Mouse (Mus musculus) layer of hippocampus, postnatal 14 days (tissue): ENCODE data around the gene Rhobtb1. TPM values are rescaled to one million over a fixed set of nuclear protein-coding genes. Genes with fewer than 3 reads are reported as not detected.

Experiments used
- DNase-seq, 2 experiments: peaks; one replicate each; pipeline ENCODE4 v3.0.0; 2021 to 2022; ENCODE audit warnings: low spot score in 2 of 2, mixed read lengths in 1 of 2
- long read RNA-seq, 2 experiments: library from polyadenylated mRNA; stranded (forward); transcript quantifications; one replicate each; pipeline ENCODE4 v2.0.0; 2021
- total RNA-seq, 2 experiments: library from RNA; stranded (reverse); gene quantifications; 2 replicates each; pipeline ENCODE4 v1.2.3; 2021

The Rhobtb1 gene
- total RNA-seq: 1 to 10 TPM; 7.3 to 8.5 TPM
- long read RNA-seq, experiment 1, partial matches to known transcripts: 0 of 2 reads
- long read RNA-seq, experiment 1, other reads (novel, unspliced or antisense): 2 of 2 reads
- long read RNA-seq, experiment 2, full-length matches to known transcripts: 3 of 5 reads
- long read RNA-seq, experiment 2, partial matches to known transcripts: 0 of 5 reads
- long read RNA-seq, experiment 2, other reads (novel, unspliced or antisense): 2 of 5 reads

DNA sequence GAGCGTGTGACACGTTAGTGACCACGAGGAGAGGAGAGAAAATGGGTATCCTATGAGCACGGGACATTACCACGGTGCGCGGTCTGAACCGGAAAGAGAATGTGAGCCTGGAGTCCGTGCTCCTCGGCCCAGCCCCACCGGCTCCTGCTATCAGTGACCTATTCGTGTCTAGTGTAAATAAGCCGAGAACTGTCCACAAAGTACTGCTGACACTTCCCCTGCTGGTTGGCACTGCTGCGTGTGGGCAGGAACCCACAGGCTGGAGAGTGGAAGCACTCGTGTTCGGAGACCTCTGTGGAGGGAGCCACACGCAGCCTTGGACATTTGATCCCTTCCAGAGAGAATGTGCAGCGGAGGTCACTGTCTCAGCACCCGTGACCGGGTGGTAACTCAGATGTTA is at the start of gene Rhobtb1:
TSS of gene Rhobtb1 (plus strand) at position 390 of the 400 bp plus-strand sequence.
- DNase-seq: no peak

DNA sequence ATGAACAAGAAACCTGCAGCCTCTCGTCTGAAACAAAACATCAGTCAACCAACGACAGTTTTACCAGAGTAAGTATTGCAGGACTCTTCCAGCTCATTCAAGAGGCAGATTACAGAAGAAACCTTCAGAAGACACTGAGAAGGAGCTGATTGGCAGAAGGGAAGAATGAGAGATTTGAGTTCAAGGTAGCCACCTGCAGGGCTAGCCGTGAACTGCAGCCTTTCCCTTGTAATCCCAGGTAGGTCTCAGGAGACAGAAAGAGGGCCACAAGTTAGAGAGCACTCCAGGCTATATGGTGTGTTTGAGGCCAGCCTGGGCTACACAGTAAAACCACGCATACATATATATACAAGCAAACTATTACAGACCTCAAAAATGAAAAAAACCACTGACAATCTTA is 49.2 kb upstream of the Rhobtb1 start:
- peak; percentile 17 to 35 for DNase-seq

DNA sequence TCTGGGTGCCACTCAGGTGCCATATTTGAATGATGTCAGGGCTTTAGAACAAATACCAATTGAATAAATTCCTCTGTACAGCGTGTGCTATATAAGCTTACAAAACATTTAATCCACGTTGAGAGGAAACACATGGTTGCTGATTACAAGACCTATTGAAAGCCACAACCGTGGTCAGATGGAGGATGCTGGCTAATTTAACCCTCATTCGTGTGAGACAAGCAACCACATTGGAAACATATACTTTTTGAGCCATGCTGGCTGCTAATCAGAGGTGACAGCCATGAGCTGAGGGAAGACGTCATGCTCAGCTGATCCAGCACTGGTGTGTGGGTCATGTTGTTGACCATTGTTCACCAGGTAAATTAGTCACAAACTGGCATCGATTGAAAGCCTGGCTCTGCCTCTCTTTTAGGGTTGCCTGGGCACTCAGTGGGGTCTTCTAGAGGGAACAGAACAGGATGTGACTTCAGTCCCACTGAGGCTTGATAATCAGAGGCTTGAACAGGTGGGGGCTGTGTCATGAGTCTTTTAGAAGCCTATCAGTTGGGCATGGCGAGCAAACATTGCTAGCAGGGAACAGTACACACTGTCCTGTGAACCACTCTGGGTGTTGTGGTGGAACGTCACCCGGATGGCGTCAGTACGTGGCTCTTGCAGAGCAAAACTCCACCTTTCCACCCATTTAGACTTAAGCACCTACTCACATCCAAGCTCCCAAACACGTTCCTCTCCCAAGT is 46.9 kb upstream of the Rhobtb1 start:
- DNase-seq: no peak

DNA sequence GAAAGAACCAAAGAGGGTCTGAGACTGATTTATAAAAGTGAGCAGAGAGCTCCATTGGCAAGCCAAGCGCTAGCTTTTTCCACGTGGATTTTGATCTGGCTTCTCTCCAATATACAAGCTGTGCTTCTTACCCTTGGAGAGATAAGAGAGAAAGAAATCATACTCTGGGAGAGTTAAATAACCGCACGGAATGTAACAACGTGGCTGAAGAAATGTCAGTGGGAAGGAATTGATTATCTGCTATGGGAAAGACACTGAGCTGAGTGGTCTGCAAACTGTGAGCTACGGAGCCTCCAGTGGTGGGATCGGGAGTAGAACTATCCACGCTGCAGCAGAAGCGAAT is 46.4 kb upstream of the Rhobtb1 start:
- no peak for DNase-seq

DNA sequence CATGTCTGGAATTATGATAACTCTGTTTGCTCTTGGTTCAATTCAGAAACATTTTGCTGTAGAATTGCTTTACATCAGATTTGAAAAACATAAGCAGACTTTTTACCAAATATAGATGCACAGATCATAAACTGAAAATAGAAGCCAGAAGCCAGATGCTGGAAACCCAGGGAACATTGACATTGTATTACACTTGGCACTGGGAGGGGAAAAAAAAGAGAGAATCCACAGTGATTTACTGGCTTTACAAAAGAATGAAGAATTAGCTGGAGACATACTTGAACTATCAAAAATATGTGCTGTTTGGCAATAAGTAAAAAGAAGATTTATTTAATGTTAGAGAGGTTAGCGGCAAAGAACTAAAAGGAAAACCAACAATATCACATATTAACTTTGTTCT is 44.4 kb upstream of the Rhobtb1 start:
- no peak for DNase-seq

DNA sequence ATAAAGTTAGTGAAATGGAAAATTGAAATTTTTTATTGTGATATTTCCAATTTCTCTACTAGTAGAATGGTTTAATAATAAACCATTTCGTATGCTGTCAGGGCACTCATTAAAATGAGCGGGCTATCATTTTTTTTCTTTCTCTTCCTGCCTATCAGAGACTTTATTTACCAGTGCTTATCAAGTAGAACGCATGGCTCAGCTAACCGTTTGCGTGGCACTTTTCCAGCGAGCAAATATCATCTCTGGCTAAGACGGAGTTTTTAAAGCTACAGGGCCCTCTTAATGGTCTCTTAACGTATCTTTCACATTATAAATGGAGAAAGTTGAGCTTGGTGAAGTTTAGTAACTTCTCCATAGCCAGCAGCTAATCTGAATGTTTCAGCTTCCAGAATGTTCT is 44.0 kb upstream of the Rhobtb1 start:
- DNase-seq: no peak

DNA sequence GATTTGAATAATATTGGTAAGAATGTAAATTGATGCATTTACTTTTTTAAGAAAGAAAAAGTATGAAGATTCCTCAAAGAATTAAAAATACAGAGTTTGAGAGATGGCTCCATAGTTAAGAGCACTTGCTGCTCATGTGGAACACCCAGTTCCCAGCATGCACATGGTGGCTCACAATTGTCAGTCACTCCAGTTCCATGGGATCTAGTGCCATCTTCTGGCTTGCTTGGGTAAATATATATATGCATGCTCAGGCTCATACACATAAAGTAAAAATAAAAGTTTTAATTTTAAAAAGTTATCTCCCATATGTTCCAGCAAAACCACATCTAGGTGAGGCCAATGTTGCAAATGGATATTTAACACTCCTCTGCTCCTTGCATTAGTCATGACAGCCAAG is 36.9 kb upstream of the Rhobtb1 start:
- no peak for DNase-seq

DNA sequence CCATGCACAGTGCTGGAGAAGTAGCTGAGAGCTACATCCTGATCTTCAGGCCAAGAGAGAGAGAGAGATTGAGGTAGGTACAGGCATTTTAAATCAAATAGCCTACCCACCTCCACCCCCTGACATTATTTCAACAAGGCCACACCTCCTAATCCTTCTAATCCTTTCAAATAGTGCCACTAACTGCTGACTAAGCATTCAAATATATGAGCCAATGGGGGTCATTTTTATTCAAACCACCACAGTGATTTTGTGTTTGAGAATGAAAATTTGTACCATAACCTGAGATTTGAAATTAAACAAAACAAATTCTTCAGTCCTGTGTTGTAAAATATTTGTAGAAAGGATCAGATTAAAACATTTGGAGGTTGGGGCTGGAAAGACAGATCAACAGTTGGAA is 33.2 kb upstream of the Rhobtb1 start:
- no peak for DNase-seq

DNA sequence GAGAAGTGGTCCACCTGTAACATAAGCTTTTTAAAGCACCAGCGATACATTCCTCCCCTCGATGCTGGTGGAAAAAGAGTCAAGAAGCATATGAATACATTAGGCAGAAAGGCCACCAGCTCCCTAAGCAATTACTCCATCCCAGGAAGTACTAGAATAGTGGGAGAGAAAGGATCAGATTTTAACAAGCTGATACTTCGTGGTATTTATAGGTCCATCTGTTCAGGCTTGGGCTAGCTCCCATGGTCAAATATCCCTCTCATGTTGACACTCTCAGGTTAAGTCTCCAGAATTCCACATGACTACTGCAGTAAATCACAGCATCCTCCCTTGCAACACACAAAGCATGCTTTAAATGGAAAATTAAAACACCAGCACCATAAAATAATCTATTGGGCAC is 32.3 kb upstream of the Rhobtb1 start:
- DNase-seq: no peak

DNA sequence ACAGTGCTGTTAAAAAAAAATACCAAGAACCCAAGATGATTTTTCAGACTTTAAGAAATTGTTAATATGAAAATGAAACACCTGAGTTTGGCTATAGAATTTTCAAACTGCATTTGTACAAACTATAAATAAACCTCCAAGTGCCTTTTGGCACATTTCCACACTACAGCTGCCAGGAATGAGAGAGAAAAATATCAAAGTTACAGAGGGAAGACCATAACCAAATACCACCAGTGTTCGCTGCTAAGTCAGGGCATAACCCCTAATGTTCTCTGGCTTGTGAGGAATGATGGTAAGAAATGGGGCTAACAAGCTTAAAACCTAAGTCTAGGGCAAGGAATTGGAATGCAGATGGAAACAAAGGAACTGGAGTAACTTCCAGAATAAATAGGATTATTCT is 31.8 kb upstream of the Rhobtb1 start:
- no peak for DNase-seq

DNA sequence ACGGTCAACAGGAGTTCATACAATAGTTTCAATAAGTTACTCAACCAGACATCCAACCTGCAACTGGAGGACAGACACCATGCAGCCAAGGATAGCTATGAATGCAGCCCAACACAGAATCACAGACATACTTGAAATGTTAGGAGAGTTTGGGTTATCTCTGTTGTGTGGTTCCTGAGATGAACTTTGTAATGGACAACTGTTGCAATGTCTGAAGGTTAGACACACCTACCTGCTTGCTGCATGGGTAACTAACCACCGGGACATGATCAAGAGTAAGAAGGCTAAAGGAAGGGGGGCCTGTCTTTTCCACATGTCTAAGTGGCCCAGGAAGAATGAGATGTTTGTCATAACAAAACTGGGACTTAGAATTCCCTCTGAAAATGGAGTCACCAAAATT is 24.7 kb upstream of the Rhobtb1 start:
- no peak for DNase-seq

DNA sequence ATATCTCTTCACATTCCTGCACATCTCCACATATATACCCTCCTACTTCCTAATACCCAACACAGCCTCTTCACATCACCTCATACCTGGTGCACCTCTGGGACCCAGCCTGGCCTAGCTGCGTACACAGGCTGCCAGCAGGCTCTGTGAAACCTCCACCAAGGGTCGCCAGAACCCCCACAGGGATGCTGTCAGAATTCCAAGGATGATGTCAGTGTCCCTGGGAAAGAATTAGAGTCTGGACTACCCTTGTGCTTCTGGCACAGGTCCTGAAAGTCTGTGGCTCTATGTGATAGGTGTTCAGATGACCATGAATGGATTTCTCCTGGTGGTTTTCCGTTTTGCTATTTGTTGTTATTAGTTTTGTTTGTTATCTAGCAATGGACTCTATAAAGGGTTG is 22.7 kb upstream of the Rhobtb1 start:
- DNase-seq: no peak

DNA sequence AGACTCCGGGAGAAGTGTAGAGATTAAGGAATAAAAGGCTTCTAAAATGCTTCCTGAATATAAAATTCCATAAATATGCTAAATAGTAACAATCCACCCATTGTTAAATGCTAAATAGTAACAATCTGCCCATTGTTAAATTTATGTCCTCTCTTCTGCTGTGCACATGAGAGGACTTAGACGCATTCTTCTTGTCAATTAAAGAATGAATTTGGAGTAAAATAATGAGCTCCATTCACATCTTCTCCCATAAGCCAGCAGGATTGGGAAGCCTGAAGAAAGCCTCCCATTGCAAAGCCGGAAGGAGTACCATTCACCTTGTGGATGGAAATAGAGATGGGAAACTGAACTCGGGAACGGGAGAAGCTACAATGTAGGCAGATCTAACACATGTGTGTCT is 20.6 kb upstream of the Rhobtb1 start:
- no peak for DNase-seq

DNA sequence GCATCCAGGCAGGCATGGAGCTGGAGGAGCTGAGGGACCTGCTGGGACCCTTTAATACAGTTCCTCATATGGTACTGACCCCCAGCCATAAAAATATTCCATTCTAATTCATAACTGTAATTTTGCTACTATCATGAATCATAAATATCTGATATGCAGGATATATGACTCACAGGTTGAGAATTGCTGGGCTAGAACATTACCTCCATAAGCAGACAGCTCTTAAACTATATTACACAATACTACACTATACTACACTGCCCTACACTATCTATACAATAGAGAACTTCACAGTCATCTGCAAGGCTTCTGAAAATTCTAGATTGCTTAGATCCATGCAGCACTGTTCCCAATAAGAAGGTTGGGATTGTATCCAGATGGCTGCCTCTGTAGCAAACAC is 16.9 kb upstream of the Rhobtb1 start:
- no peak for DNase-seq

DNA sequence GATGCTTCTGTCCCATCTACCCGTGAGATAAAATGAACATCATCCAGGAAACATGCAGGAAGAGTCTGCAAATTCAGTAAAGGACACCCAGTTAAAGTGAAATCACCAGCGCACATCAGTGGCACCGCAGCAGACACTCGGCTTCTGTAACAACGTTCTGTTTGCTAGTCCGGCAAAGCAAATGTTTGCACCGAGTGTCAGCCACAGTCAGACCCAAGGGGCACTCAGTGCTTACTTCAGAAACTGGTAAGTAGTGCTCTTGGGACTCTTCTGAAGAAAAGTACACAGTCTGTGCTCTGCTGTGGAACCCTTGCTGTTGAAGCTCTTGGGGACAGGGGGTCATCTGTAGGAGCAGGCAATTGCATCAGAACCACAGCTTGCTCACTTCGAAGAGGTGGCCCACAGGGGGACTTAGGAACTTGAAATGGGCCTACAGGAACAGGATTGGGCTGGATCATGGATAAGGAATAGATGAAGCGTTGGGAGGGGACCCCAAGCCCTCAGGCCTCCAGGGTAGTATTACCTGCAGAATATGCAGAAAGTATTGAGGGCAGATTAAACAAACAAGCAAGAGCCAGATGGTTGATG is 14.9 kb upstream of the Rhobtb1 start:
- DNase-seq: no peak

DNA sequence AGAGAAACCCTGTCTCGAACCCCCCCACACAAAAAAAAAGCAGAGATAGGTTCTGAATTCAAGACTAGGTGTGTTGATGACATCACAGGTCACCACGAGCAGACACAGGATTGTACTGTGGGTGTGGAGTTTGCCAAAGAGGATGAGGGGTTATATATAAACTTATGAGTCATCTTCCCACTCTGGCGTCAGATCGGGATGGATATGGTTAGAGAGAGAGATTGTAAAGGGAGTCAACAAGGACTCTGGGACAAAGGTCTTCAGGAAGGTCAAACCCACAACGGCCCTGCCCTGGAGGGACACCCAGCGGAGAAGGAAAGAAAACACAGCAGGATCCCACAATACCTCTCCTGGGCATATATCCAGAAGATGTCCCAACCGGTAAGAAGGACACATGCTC is 2.0 kb upstream of the Rhobtb1 start:
- no peak for DNase-seq

DNA sequence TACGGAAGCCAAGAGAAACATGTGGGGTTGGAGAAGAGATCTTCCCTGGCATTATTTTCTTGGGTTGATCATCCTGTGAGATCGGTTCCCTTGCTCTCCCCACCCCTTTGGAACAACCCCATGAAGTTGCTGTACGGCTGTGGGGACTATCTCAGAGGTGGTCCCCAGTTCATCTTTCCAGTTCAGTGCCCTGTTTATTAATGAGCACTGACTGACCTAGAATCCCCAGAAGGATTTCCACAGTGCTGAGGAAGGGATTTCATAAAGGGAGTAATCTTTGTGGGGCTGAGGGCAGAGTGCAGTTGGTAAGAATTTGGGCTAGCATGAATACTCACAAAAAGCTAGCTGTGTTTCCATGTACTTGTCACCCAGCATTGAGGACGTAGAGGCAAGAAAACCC is 1.7 kb downstream of the Rhobtb1 start:
- DNase-seq: no peak

DNA sequence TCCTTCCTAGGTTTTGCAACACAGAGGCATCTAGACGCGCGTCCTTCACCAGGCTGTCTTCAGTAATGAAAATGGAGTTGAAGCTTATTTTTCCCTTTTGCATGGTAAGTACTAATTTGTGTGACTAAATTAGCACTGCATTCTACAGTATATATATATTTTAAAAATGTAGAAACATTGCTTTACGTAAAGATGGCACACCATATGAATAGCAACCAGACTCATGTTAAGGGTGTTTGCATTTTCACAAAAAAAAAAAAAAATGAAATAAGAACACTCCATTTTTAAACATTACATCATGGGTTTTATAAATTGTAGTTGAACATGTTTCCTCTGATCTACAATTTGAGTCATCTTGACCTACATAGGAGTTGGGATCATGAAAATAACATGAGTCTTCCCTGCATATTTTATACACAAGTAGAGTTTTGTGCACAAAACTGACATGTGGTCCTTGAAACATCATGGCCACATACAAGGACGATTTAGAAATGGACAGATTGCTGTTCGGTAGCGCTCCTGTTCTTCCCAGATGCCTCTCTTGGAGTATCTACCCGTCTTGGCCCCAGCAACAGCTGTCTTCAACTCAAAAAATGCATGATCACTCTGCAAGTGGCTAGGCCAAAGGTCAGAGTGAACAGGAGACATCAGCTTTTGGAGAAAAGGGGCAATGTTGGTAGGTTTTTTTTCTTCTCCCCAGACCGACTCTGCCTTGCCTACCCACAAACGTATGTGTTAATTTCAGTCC is 4.4 kb downstream of the Rhobtb1 start:
- peak in 1 of 2 experiments; percentile 10 for DNase-seq

DNA sequence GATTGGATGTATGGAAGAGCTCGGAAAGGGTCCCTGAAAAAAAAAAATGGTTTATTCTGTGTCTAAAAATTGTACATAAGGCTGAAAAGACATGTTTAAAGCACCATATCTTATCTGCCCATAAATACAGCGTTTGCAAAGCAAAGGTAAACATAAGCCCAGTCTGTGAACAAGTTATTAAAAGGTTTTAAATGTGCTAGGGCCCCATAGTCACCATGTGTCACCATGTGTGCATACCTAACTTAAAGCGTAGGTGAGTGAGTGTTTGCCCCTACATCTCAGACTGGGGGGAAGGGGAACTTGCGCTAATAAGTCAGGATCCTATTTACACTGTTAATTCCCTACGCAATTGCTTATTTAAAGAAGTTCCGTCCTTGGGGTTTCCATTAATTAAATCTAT is 5.2 kb downstream of the Rhobtb1 start:
- no peak for DNase-seq

DNA sequence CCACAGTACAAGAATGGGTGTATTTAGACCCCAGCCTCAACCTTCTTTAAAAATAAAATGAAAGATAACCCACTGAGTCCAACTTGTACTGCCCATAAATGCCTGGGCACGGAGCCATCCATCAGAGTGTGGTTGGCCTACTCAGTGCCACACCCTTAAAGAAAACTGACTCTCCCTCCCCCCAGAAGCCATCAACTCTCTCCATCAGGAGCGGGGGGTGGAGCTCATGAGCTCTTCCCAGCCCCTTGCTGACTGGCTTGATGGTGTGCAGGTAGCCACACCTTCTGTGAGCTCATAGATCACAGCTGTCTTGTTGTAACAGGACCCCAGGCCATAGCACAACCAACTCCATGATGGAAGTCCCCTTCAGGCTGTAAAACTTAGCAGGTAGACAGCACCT is 6.2 kb downstream of the Rhobtb1 start:
- no peak for DNase-seq

DNA sequence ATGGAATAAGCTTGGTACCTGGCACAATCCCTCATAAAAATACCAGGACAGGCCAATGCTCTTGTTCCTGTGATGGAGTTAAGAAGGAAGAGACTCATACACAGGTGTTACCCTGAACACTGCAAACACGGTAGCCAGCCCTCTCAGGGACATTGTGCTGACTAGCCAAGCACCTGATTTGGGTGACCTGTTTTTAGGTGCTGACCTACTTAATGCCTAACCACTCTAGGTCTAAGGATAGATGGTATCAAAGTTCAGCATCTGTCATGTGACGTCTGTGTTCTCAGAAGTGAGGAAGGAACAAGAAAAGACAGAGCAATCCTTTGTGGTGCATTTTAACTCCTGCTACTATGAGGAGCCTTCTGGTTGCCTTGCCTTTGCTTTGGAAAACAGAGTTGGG is 9.6 kb downstream of the Rhobtb1 start:
- no peak for DNase-seq

DNA sequence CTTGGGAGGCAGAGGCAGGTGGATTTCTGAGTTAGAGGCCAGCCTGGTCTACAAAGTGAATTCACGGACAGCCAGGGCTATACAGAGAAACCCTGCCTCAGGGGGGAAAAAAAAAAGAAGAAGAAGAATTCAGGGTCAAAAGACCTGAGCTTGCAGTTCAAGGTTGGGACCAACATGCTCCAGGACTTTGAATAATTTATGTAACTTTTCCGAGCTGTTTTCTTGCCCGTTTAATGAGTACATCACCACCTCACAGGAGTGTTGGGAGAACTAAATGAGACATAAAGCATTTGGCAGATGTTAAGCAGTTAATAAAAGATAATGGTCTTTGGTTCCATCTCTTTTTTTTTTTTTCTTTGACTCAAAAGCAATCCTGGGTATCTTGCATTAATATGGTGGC is 10.3 kb downstream of the Rhobtb1 start:
- DNase-seq: no peak
